Mouse (Mus musculus) left cerebral cortex, adult 2 months (tissue): ENCODE measurements around the gene Slc6a11. TPM values are rescaled to one million over a fixed set of nuclear protein-coding genes. Genes with fewer than 3 reads are reported as not detected.

Experiments
- DNase-seq, 2 experiments: peaks; one replicate each; pipeline ENCODE4 v3.0.0; 2021 to 2022; ENCODE audit warnings: low spot score in 2 of 2, mixed read lengths in 1 of 2; ENCODE audit errors: extremely low spot score in 1 of 2
- H3K27ac ChIP-seq: fragments of 200-600 bp; 2 replicates; pipeline ENCODE4 v1.8.1; 2022
- H3K4me3 ChIP-seq: fragments of 200-600 bp; 2 replicates; pipeline ENCODE4 v1.8.1; 2022
- CTCF ChIP-seq: fragments of 200-600 bp; IDR thresholded peaks from 2 replicates; pipeline ENCODE4 v1.8.1; 2022; ENCODE audit warnings: antibody characterized with exemption, mild to moderate bottlenecking, moderate library complexity
- intact Hi-C: fragments of 180-260 bp; cut with DNase I; formaldehyde crosslinking; loops from one replicate; pipeline ENCODE4 v1.15.1; 2025
- total RNA-seq, 2 experiments: library from RNA; stranded (reverse); gene quantifications; 2 replicates each; pipeline ENCODE4 v1.2.3; 2021

The Slc6a11 gene
- total RNA-seq, 2 experiments from 2014 or later = 75.3 to 84.5 TPM

GRCm38 (mm10) chr6:114297260-114298002 is 166.4 kb downstream of the Slc6a11 start:
- no peak overlapping the region for H3K4me3 ChIP-seq
- DNase-seq = peak in 1 of 2 experiments; percentile 40
- TF ChIP-seq CTCF = peak; percentile 36
- intact Hi-C loops = no loop called here
- H3K27ac ChIP-seq = peak overlapping the region; percentile 48; the same call in 1 of the 2 replicates

Other genes starting within 250 kb of the Slc6a11 start
- 100 to 1,000 TPM; 729 to 754 TPM for gene Atp2b2, start 88.6 kb upstream of the Slc6a11 start, total RNA-seq
- gene Slc6a1, start 151.4 kb downstream of the Slc6a11 start, total RNA-seq = 100 to 1,000 TPM; 292 to 305 TPM